Mouse (Mus musculus): Measurements from ENCODE around the gene Slc5a10. TPM values are rescaled to one million over a fixed set of nuclear protein-coding genes. Genes with fewer than 3 reads are reported as not detected.

The Slc5a10 gene
- polyA plus RNA-seq, 1 experiment, result not detected

DNA sequence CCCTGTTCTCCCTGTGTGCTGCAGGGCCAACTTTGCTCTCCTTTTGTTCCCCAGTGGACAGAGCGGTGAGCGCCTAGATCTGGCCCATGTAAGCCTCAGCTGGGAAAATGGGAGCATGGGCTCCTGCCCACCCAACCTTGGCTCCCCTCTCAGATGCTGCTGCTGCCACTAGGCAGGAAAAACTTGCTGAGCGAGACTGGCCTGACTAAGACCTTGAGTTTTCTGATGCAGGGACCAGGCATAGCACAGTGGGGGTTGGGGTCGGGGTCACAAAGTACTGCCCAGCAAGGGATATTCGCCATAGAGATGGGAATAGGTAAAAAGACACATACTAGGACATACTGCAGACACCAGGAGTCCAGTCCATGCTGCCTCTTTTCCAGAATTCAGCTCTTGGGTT is 53.4 kb downstream of the Slc5a10 start:
- H3K79me3 ChIP-seq (ENCODE audit: low read depth), result no peaks in the 10 kb centered on the region
- H3K79me2 ChIP-seq (ENCODE audit: control insufficient read depth, insufficient read depth), result no peaks in the 10 kb centered on the region
- H3ac ChIP-seq (ENCODE audit: control insufficient read depth, insufficient read length, low read depth), result no peak overlapping the region
- H3K27me3 ChIP-seq (ENCODE audit: control insufficient read depth, insufficient read depth, insufficient read length), result peaks cover 4% of the 10 kb centered on the region
- H3K36me3 ChIP-seq (ENCODE audit: control insufficient read depth, insufficient read depth), result no peaks in the 10 kb centered on the region
- no peak overlapping the region for H3K4me3 ChIP-seq (ENCODE audit: insufficient read depth, poor library complexity, severe bottlenecking)
- TF ChIP-seq CEBPB (IDR thresholded peaks at IDR 0.05; ENCODE audit: low read depth) (no peak), CTCF (IDR thresholded peaks at IDR 0.05; ENCODE audit: control insufficient read depth, insufficient read depth, insufficient read length) (no peak), USF1 (IDR thresholded peaks at IDR 0.05; ENCODE audit: low read depth) (no peak), MAX (IDR thresholded peaks at IDR 0.05) (no peak), MYOG (IDR thresholded peaks at IDR 0.05; ENCODE audit: control insufficient read depth, extremely low read depth, insufficient read length) (no peak), FOSL1 (IDR thresholded peaks at IDR 0.05; ENCODE audit: insufficient read depth, low read length, poor library complexity, severe bottlenecking) (no peak), MYOD1 (IDR thresholded peaks at IDR 0.05; ENCODE audit: control insufficient read depth, insufficient read length, low read depth) (no peak)

DNA sequence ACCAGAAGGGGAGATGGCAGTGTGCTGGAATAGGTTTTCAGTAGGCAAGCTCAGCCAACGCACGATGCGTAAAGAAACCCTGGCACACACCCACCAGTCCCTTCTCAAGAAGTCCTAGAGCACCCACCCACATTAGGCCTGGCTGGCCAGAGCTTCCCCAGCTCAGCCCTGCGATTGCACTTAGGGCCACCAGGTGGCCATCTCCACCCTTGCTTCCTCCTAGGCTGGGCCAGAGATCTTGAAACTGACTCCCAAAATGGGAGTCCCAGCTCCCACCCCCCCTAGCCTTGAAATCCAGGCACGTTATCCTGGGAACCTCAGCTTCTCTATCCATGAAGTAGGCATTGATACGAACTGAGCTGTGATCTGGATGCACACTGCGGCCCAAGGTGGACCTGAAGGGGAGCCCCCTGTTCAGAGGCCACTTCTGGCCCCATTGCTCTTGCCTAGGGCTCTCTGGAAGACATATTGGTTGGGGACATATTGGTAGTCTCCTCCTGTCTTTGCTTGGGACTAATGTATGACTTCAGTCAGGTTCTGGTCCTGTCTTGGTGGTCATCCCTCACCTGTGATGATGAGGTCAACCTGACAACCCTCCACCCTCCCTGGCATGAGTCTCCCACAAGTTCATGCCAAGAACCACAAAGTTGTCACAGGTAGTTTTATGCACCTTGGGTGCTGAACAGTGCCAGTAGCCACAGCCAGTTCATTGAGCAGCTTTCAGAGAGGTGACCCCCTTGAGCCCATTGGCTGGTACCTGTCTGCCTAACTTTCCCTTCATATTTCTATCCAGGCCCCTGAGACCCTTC is 54.4 kb downstream of the Slc5a10 start:
- no peaks in the 10 kb centered on the region for H3K36me3 ChIP-seq (ENCODE audit: control insufficient read depth, insufficient read depth)
- TF ChIP-seq CEBPB (IDR thresholded peaks at IDR 0.05; ENCODE audit: low read depth) (no peak), USF1 (IDR thresholded peaks at IDR 0.05; ENCODE audit: low read depth) (no peak), CTCF (IDR thresholded peaks at IDR 0.05; ENCODE audit: control insufficient read depth, insufficient read depth, insufficient read length) (peak; percentile 68), MYOG (IDR thresholded peaks at IDR 0.05; ENCODE audit: control insufficient read depth, extremely low read depth, insufficient read length) (no peak), MYOD1 (IDR thresholded peaks at IDR 0.05; ENCODE audit: control insufficient read depth, insufficient read length, low read depth) (no peak), MAX (IDR thresholded peaks at IDR 0.05) (no peak)
- H3K79me3 ChIP-seq (ENCODE audit: low read depth), result no peaks in the 10 kb centered on the region
- no peak overlapping the region for H3ac ChIP-seq (ENCODE audit: control insufficient read depth, insufficient read length, low read depth)
- H3K27me3 ChIP-seq (ENCODE audit: control insufficient read depth, insufficient read depth, insufficient read length), result peaks cover 4% of the 10 kb centered on the region
- no peak overlapping the region for H3K4me3 ChIP-seq (ENCODE audit: insufficient read depth, poor library complexity, severe bottlenecking)
- H3K79me2 ChIP-seq (ENCODE audit: control insufficient read depth, insufficient read depth), result no peaks in the 10 kb centered on the region

DNA sequence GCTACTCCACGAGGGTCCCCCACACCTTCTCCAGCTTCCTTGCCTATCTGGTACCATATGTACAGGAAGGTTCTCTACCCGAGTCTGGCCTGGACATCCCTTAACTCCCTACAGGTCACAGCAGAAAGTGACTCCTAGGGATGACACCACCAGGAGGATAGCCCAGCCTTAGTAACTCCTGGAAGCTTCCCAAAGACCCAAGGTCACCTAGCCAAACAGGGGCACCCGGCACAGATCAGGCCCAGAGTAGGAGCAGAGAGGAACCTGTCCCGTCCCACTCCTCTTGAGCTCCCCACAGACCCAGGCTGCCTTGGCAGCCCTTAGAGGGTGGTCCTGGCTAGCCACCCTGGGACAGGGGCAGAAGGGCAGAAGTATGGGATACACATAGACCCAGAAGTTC is 55.2 kb downstream of the Slc5a10 start:
- no peak overlapping the region for H3K4me3 ChIP-seq (ENCODE audit: insufficient read depth, poor library complexity, severe bottlenecking)
- TF ChIP-seq MYOG (IDR thresholded peaks at IDR 0.05; ENCODE audit: control insufficient read depth, extremely low read depth, insufficient read length) (no peak), MYOD1 (IDR thresholded peaks at IDR 0.05; ENCODE audit: control insufficient read depth, insufficient read length, low read depth) (no peak), CTCF (IDR thresholded peaks at IDR 0.05; ENCODE audit: control insufficient read depth, insufficient read depth, insufficient read length) (no peak), CEBPB (IDR thresholded peaks at IDR 0.05; ENCODE audit: low read depth) (no peak), FOSL1 (IDR thresholded peaks at IDR 0.05; ENCODE audit: insufficient read depth, low read length, poor library complexity, severe bottlenecking) (no peak), MAX (IDR thresholded peaks at IDR 0.05) (no peak), USF1 (IDR thresholded peaks at IDR 0.05; ENCODE audit: low read depth) (no peak)
- no peaks in the 10 kb centered on the region for H3K79me2 ChIP-seq (ENCODE audit: control insufficient read depth, insufficient read depth)

DNA sequence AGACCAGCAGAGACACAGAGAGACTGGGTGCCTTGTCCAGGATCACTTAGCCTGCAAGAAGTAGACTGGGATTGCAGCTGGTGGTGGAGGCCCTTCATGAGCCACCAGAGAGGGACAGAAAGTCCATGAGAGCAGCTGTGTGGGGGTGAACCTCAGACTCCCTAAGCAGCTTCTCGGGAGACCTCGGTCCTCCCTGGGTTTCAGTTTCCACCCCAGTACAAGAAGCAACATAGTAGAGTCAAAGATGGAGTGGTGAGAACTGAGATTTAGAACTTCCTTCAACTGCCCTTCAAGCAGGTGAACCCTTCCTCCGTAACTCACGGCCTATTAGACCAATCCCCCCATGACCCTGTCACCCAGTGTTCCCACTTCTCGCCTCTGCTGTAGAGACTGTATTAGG is 58.4 kb downstream of the Slc5a10 start:
- Histone ChIP-seq H3K79me3 (ENCODE audit: low read depth) (no peaks in the 10 kb centered on the region), H3K4me3 (ENCODE audit: insufficient read depth, poor library complexity, severe bottlenecking) (no peak overlapping the region), H3K27me3 (ENCODE audit: control insufficient read depth, insufficient read depth, insufficient read length) (no peaks in the 10 kb centered on the region), H3K36me3 (ENCODE audit: control insufficient read depth, insufficient read depth) (no peaks in the 10 kb centered on the region), H3ac (ENCODE audit: control insufficient read depth, insufficient read length, low read depth) (no peak overlapping the region), H3K79me2 (ENCODE audit: control insufficient read depth, insufficient read depth) (no peaks in the 10 kb centered on the region)
- TF ChIP-seq MAX (IDR thresholded peaks at IDR 0.05) (no peak), FOSL1 (IDR thresholded peaks at IDR 0.05; ENCODE audit: insufficient read depth, low read length, poor library complexity, severe bottlenecking) (no peak), CEBPB (IDR thresholded peaks at IDR 0.05; ENCODE audit: low read depth) (no peak), MYOG (IDR thresholded peaks at IDR 0.05; ENCODE audit: control insufficient read depth, extremely low read depth, insufficient read length) (no peak)

More for the DNA sequence above, 55.2 kb downstream of the Slc5a10 start:
- H3ac ChIP-seq (ENCODE audit: control insufficient read depth, insufficient read length, low read depth), result no peak overlapping the region
- peaks cover 4% of the 10 kb centered on the region for H3K27me3 ChIP-seq (ENCODE audit: control insufficient read depth, insufficient read depth, insufficient read length)
- H3K79me3 ChIP-seq (ENCODE audit: low read depth), result no peaks in the 10 kb centered on the region
- H3K36me3 ChIP-seq (ENCODE audit: control insufficient read depth, insufficient read depth), result no peaks in the 10 kb centered on the region

DNA sequence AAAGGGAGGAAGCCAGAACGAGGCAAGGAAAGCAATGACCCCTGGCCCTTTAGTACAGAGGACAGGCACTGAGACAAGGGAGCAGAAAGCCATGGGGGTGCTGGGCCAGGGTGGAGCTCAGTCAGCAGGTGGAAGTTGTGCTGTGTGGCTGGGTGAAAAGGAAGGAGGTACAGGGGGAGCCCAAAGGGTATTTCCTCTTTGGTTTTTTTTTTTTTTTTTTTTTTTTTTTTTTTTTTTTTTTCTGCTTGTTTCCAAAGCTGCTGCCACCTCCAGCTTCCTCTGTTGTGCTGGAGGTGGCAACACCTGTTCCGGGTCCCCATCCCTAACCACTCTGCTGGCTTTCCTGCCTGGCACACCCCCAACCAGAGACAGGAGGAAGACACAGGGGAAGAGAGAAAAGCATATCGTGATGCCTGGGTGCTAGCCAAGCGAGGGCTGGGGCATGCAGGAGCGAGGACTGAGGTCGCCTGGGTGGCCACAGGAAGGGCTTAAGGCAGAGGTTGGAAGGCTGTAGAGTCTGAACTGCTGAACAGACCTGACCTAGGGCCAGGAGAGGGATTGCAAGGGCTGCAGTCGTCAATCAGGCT is 59.7 kb downstream of the Slc5a10 start:
- no peaks in the 10 kb centered on the region for H3K36me3 ChIP-seq (ENCODE audit: control insufficient read depth, insufficient read depth)
- H3K79me2 ChIP-seq (ENCODE audit: control insufficient read depth, insufficient read depth), result no peaks in the 10 kb centered on the region
- no peaks in the 10 kb centered on the region for H3K79me3 ChIP-seq (ENCODE audit: low read depth)
- H3K4me3 ChIP-seq (ENCODE audit: insufficient read depth, poor library complexity, severe bottlenecking), result no peak overlapping the region
- no peaks in the 10 kb centered on the region for H3K27me3 ChIP-seq (ENCODE audit: control insufficient read depth, insufficient read depth, insufficient read length)
- TF ChIP-seq FOSL1 (IDR thresholded peaks at IDR 0.05; ENCODE audit: insufficient read depth, low read length, poor library complexity, severe bottlenecking) (no peak), MAX (IDR thresholded peaks at IDR 0.05) (no peak), USF1 (IDR thresholded peaks at IDR 0.05; ENCODE audit: low read depth) (no peak), CTCF (IDR thresholded peaks at IDR 0.05; ENCODE audit: control insufficient read depth, insufficient read depth, insufficient read length) (no peak), MYOD1 (IDR thresholded peaks at IDR 0.05; ENCODE audit: control insufficient read depth, insufficient read length, low read depth) (no peak), MYOG (IDR thresholded peaks at IDR 0.05; ENCODE audit: control insufficient read depth, extremely low read depth, insufficient read length) (no peak), CEBPB (IDR thresholded peaks at IDR 0.05; ENCODE audit: low read depth) (no peak)
- H3ac ChIP-seq (ENCODE audit: control insufficient read depth, insufficient read length, low read depth), result no peak overlapping the region
